Mouse (Mus musculus) adipose tissue, adult 10 weeks (tissue): ENCODE results near the gene Phldb3. TPM values are rescaled to one million over a fixed set of nuclear protein-coding genes. Genes with fewer than 3 reads are reported as not detected.

Source experiments
- polyA plus RNA-seq: library from polyadenylated mRNA; stranded (reverse); fragments of 350-450 nt; fragmentation: Illumina TruSeq; extraction: RNeasy Lipid Tissue Mini Kit (QIAGEN cat#74804); gene quantifications from one replicate; pipeline ENCODE4 v1.2.3, GENCODE M21; 2014; ENCODE audit warnings: low read depth, low replicate concordance

Gene Phldb3
- polyA plus RNA-seq: 4.5 TPM

DNA sequence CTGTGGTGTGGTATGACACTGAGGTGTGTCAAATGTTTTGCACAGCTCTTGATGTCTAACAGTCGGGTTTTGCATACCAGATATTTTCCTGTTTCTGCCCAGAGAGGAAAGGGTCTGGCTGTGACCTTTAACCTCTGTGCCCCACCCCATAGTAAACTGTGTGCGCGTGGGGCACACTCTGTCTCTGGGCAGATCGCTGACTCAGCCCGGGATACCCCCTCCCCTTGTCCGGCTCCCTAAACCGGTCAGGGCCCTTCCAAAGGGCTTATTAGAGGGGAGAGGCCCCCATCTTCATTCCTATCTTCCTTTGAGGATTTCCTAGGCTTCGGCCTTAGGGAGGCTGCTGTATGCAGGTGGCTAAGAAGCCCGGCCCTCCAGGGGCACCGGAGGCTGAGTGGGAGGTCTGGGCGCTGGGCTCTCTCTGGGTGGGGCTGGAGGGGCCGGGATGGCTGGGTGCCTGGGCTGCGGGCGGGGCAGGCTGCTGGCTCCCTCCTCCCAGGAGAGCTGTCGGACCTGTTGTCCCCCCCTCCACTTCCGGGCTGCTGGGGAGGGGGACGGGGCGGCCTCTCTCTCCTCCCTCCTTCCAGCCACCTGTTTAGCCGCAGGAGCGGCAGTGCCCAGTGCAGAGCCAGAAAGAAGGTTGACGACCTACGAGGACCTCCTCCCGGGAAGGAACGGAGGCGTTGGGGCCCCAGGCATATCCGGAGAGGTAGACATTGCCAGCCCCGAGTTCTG is at the start of gene Phldb3:
TSS of gene Phldb3 (plus strand) at position 620 of the 735 bp plus-strand sequence.

DNA sequence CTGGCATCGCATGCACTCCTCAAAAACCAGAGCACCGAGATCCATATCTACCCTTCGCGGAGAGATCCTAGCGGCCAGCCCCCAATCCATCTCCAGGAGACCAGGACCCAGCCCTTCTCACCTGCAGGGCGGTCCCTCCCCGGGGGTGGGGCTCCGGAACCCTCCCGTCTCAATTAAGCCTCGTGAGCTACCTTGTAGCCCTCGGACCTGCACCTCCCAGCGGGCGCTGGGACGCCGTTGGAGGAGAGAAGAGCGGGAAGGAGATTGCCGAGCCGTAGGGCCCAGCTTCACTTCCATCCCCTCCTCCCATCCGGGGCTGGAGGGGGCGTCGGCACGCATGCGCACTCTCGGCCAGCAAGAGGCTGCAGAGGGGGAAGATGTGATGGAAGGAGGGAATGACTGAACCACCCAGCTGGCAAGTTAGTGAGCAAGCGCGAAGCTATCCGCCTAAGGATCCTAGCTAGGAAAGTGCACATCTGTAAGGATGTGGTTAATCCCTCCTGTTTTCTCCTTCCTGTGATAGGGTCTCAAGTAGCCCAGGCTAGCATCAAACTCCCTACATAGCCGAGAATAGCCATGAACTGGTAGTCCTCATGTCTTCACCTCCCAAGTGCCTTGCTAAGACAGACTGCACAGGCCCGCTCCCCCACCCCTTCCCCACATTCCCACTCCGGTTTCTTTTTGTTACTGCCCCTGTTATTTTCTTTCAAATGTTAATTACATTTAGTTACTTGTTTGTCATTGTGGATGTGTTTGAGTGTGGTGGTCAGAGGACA is 23.0 kb upstream of the Phldb3 start, which contains the start of the genes Ethe1 and Zfp575:
TSS of gene Ethe1 (plus strand) at position 214 of the 776 bp plus-strand sequence.
TSS of gene Zfp575 (minus strand) at position 312 of the 776 bp plus-strand sequence.

DNA sequence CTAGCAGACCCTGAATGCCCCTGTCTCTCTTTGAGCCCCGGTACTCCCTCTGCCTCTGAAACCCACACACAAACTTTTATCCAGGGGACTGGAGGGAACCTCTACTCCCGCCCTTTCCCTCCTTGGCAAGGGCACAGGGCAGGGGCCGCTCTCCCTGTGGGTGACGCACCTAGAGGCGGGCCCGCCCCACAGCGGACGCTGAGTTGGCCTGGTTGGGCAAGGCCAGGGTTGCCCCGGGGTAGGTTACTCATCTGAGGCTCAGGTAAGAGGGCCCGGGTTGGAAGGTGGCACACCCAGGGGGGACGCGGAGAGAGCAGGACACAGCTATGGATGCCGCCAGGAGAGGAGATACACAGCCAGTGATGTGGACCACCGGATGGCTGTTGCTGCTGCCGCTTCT is 25.7 kb downstream of the Phldb3 start, which contains the start of gene Lypd3:
TSS of gene Lypd3 (plus strand) at position 287 of the 400 bp plus-strand sequence.

DNA sequence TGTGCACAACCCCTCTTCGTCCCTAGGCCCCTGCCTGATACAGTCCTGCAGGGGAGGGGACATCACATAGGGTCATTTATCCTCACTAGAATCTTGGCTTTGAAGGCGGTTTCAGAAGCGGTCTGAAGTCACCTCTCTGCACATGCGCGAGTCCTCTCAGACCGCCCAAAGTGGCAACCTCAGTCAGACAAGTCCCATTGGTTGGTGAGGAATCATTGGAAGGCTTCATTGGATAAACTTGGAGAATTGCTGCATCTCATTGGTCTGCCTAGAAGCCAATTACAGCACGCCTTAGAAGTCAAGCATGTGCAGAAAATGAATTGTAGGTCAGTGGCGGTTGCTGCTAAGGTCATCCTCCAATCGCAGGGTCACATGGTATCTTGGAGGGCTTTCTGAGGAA is 66.0 kb downstream of the Phldb3 start, which contains the start of gene Tex101:
TSS of gene Tex101 (minus strand) at position 101 of the 400 bp plus-strand sequence.

Other genes with a start within 250 kb of the Phldb3 start
- gene Kcnn4, start 240.5 kb upstream of the Phldb3 start, polyA plus RNA-seq: 6.2 TPM
- 26.5 TPM for gene Smg9, start 211.1 kb upstream of the Phldb3 start, polyA plus RNA-seq
- 18.3 TPM for gene Irgc1, start 158.5 kb upstream of the Phldb3 start, polyA plus RNA-seq
- 6.9 TPM for gene Plaur, start 148.3 kb upstream of the Phldb3 start, polyA plus RNA-seq
- 5.4 TPM for gene Cadm4, start 128.7 kb upstream of the Phldb3 start, polyA plus RNA-seq
- gene Zfp428, start 103.8 kb upstream of the Phldb3 start, polyA plus RNA-seq: 3.0 TPM
- gene AC161166.1, start 98.3 kb upstream of the Phldb3 start, polyA plus RNA-seq: 3.2 TPM
- gene Irgq, start 80.1 kb upstream of the Phldb3 start, polyA plus RNA-seq: 13.2 TPM
- gene Pinlyp, start 64.6 kb upstream of the Phldb3 start, polyA plus RNA-seq: not detected
- gene Xrcc1, start 64.5 kb upstream of the Phldb3 start, polyA plus RNA-seq: 31.9 TPM
- gene Ethe1, start 23.2 kb upstream of the Phldb3 start, polyA plus RNA-seq: 7.0 TPM
- gene Zfp575, start 23.1 kb upstream of the Phldb3 start, polyA plus RNA-seq: 0.17 TPM
- 1.2 TPM for gene Lypd3, start 25.8 kb downstream of the Phldb3 start, polyA plus RNA-seq
- gene Tex101, start 65.9 kb downstream of the Phldb3 start, polyA plus RNA-seq: 5.0 TPM
- gene BC049730, start 98.5 kb downstream of the Phldb3 start, polyA plus RNA-seq: 1.4 TPM
- gene Gm4763, start 116.1 kb downstream of the Phldb3 start, polyA plus RNA-seq: 1.3 TPM
- gene Cd177, start 149.5 kb downstream of the Phldb3 start, polyA plus RNA-seq: 1.2 TPM
- gene Ceacam10, start 166.4 kb downstream of the Phldb3 start, polyA plus RNA-seq: 509 TPM